Mouse (Mus musculus): ENCODE measurements around the gene Rngtt.

GRCm38 (mm10) chr4:33468151-33468550 is 158.0 kb downstream of the Rngtt start:
- TF ChIP-seq CTCF (IDR thresholded peaks at IDR 0.05; ENCODE audit: control insufficient read depth, insufficient read depth, low read length) (no peak), POLR2A (IDR thresholded peaks at IDR 0.05; ENCODE audit: borderline replicate concordance, control insufficient read depth, low read depth, low read length) (no peak)
